Mouse (Mus musculus): Measurements from ENCODE around the gene Zmat3.

DNA sequence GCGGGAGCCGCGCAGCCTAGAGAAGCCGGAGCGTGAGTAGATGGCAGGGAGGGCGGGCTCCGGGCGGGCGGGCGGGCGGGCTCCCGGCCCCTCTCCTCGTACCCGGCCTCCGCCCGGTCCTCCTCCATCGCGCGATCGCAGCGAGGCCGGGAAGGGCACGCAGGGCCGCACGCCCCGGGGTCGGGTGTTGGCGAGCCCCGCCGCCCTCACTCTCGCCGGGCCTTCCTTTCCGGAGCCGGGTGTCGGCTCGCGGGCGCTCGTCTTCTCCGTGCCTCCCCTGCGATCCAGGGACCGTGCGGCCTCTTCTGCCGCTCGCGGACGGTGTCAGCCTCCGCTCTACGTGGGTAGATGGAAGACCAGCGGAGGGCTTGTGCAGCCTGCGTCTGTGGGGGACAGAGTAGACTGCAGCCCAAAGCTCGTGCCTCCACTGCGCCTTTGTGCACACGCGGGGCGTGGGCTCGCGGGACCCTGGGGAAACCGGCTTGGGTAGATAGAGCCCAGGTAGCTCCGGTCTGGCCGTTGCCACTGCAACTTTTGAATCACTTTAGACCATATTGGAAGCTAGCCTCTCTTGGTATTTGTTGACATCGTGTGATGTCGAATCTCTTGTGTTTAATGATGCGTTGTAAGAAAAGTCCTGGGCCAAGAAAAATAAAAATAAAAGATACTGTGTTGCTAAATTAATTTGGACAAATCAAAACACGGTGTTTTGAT is 31.8 kb upstream of the Zmat3 start, which contains the start of gene Pik3ca:
- no peak for TF ChIP-seq CTCF (IDR thresholded peaks at IDR 0.05; ENCODE audit: extremely low read depth, insufficient read depth, insufficient read length, insufficient replicate concordance)
- no peak for TF ChIP-seq POLR2A (IDR thresholded peaks at IDR 0.05; ENCODE audit: low read depth, low read length)
